Mouse (Mus musculus) urinary bladder, postnatal 10 days (tissue): ENCODE results near the gene Nup35.

Source experiments
- DNase-seq: peaks from one replicate; pipeline ENCODE4 v3.0.0; 2022; ENCODE audit warnings: low spot score

Nup35 gene

DNA sequence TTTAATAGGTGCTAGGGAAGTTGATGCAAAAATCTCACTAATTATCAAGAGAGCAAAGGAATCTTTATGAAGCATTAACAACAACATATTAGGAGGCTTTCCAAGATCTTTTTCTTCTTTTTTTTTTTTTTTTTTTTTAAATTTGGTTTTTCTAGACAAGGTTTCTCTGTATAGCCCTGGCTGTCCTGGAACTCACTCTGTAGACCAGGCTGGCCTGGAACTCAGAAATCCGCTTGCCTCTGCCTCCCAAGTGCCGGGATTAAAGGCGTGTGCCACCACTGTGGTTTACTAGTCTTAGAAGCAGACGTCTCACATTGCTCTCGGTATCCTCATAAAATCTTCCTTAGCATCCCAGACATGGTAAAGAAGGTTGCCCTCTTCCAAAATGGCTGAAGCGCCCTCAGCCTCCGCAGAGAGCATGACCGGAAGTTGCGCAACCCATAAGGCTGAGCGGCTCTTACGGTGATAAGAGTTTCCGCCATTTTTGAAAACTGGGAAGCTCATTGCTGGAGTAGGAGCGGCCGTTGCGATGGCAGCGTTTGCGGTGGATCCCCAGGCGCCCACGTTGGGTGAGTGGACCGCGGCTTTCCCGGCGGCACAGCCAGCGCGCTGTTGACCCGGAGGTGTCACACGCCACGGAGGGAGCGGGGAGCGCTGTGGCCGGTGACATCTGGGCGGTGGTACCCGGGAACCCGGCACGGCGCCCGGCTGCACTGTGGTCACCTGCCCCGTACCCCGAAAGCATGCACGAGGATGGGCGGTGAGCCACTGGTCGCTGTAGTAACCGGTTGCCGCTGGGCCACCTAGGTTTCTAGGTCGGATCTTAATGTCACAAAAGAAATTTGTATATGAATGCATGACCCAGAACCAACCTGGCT lies 21.6 kb downstream of the Nup35 start:
- peak; percentile 60 for DNase-seq

DNA sequence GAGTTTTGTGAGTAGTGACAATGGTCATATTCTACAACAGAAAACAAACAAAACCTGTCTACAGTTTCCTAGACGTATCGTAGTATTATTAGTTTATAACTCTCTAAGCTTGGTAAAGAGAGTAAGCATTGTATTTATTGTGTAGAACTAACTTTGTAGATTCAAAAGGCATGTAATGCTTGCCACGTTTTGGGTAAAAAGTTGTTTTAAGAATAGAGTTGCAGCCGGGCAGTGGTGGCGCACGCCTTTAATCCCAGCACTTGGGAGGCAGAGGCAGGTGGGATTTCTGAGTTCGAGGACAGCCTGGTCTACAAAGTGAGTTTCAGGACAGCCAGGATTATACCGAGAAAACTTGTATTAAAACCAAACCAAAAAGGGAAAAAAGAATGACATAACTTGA lies 22.4 kb downstream of the Nup35 start:
- DNase-seq: no peak

DNA sequence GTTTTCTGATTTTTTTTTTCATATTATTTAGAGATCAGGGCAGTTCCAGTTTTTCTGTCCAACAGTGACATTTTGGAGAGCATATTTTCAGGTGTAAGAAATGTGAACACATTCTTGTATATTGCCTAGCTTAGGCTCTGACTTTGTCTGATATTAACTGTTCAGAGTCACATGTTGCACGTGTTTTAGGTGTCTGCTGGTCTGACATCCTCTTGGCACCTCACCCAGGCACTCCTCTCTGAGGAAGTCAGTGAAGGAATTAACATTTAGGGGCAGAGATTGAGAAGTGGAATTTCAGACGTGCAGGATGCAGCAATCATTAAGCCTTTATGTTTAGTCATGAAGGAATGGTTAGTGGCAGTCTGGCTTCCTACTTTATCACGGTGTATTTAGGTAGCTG lies 22.8 kb downstream of the Nup35 start:
- no peak for DNase-seq

DNA sequence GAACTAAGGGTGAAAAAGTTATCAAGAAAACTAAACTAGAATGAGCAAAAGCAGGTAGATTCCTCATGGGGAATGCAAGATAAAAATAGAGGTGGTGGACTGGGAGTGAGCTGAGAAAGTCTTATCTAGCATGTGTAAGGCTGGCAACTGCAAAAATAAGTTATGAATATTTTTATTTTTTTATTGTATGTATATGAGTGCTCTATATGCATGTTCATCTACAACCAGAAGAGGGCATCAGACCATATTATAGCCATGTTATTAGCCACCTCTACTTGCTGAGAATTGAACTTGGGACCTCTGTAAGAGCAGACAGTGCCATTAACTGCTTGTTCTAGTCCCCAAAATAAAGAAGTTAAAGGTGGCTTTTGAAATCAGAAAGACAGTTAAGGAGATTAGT lies 44.4 kb downstream of the Nup35 start:
- no peak for DNase-seq

DNA sequence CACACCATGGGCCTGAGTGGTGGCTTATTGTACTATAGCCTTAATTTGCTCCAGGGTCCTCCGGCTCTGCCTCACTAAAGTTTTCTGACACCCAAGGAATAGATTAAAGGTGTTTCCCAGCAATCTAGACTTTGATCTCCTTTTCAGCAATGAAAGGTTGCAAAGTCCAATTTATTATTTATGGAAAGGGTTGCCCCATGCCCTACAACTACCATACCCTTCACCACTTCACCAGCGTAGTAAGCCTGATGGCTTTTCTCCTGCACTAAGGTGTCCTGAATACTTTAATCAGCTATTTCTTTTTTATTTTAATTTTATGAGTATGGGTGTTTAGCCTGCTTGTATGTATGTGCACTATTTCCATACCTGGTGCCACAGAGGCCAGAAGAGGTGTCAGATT lies 45.6 kb downstream of the Nup35 start:
- no peak for DNase-seq

- DNase-seq: no peak
These were observed 50.4 kb downstream of the Nup35 start for GRCm38 (mm10) chr2:80667396-80667964.

- DNase-seq: no peak
These were observed 53.0 kb downstream of the Nup35 start for GRCm38 (mm10) chr2:80669868-80670666.

DNA sequence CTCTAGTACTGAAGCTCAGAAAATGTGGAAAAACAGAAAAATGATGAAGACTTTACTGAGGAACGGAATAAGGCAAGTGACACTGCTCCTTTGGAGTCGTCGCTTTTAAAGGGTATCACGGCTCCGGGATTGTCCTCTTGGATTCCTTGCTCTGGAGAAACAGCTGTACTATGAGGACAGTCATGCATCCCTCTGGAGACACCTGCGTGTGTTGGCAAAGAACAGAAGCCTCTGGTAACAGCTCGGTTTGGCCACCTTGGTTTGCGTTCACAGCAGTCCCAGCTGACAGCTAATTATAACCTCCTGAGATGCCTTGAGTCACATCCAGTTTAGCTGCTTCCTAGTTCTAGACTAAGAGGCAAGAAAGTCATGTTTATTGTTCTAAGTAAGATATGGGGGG lies 61.8 kb downstream of the Nup35 start:
- no peak for DNase-seq

DNA sequence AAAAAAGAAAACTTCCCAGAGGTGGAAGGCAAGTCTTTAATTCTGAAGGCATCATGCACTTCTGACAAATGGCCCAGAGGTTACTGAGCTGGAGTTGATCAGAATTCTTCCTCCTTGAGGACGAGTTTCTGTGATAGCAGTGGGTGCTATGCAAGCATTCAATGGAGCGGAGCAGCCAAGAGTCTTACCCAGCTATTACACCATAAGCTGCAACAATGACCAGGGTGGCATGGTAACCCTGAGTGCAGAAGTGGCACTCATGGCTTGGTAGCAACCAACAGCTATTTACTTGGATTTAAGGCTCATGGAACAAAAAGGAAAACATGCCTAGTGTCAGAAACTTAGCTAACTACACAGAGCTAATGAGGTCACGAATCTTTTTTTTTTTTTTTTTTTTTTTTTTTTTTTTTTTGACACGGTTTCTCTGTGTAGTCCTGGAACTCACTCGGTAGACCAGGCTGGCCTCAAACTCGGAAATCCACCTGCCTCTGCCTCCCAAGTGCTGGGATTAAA lies 66.7 kb downstream of the Nup35 start:
- no peak for DNase-seq

DNA sequence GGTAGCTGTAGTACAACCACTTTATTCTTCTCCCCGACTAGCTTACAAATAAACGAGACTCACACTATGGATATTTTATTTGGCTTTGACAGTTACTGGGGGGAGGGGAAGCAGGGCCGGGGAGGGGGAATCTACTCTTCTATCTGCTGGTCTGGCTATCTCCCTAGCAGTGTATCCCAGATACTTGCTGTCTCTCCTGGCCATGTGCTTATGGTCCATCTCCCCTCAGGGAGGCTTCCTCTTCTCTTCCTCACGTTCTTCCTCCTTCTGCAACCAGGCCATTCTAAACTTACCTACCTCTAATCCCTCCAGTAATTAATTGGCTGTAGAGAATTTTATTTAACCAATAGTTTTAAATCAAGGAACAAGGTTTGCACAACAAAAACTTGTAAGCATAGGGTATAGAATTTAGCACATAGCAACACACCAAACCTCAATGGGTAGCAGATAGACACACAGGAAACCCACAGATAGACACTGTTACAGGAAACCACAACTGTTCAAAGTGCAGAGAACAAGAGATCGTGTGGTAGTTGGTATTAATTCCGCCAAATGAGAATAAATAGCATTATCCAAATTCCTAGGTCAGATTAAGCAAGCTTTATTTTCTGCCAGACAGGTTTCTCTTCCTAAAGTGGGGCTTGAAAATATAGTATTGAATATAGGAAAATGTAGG lies 67.5 kb downstream of the Nup35 start:
- DNase-seq: no peak

- DNase-seq: no peak
These were observed 71.2 kb downstream of the Nup35 start for GRCm38 (mm10) chr2:80688261-80688660.

DNA sequence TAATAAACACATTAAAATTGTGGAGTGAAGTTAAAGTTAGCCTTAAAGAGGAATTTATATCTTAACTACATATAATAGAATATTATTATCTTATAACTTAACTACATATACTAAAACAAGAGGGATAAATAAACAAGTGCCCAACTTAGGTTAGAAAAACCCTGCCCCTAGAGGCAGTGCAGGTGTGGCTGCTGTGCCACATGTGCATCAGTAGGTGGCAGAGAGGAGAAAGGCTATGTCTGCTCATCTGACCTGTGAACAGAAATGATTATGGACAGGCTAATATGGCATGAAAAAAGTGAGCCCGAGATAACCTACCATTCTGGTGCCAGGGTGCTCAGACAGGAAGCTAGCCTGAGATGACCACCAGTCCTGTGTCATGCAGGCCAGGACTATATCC lies 90.4 kb downstream of the Nup35 start:
- DNase-seq: no peak
